Mouse (Mus musculus): ENCODE measurements around the gene Defb38. TPM values are rescaled to one million over a fixed set of nuclear protein-coding genes. Genes with fewer than 3 reads are reported as not detected.

The Defb38 gene
- total RNA-seq (2023), result not detected

DNA sequence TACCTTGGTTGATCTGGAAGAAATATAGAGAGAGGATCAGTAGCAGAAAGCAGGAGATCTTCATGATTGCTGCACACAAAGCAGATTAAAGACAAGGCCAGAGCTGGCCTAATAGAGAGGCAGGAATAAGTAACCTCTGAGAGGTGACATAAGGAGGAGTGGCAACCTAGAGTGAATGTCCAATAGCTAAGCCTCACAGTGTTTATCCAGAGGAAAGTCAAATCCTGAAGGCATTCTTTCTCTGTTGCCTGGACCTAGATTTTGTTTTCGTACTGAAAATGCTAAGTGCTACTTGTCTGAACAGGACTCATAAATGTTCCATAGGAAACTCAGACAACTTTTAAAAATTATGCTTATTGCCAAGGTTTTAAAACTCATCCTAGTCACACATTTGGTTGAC lies at the start of gene Defb38:
TSS of gene Defb38 (minus strand) at position 101 of the 400 bp plus-strand sequence.

GRCm38 (mm10) chr8:19064710-19065109 lies 38.3 kb upstream of the Defb38 start, which contains the start of gene Defb39:
Gene Defb39 (minus strand): TSS chr8:19064810.

Other genes with a start within 250 kb of the Defb38 start
- not detected for gene Defb40, start 48.3 kb downstream of the Defb38 start, total RNA-seq (2023)
- not detected for gene Defb37, start 35.5 kb downstream of the Defb38 start, total RNA-seq (2023)
- gene Defb39, start 38.2 kb upstream of the Defb38 start, total RNA-seq (2023), result not detected
- gene Defb12, start 88.3 kb upstream of the Defb38 start, total RNA-seq (2023), result not detected
- gene Defb34, start 97.2 kb upstream of the Defb38 start, total RNA-seq (2023), result not detected
- not detected for gene Gm45826, start 114.2 kb upstream of the Defb38 start, total RNA-seq (2023)
- gene Defb14, start 167.8 kb upstream of the Defb38 start, total RNA-seq (2023), result not detected
- not detected for gene Defb4, start 172.1 kb upstream of the Defb38 start, total RNA-seq (2023)
- not detected for gene Defb6, start 198.9 kb upstream of the Defb38 start, total RNA-seq (2023)
- gene Defb46, start 213.3 kb upstream of the Defb38 start, total RNA-seq (2023), result not detected
- not detected for gene Defb5, start 221.0 kb upstream of the Defb38 start, total RNA-seq (2023)

All from T-cell, adult 66 days (primary cell).